Mouse (Mus musculus): ENCODE measurements at regions not wholly inside any gene's neighbourhood (a gene's known extent, or its start where the extent isn't known, plus 50 kb on each side); places are given as distances from the start of the nearest gene placed in this dataset.

GRCm38 (mm10) chr2:171677128-171677527 is 366.1 kb downstream of the Cbln4 start:
- Histone ChIP-seq H3K4me3 (no peak overlapping the region), H3K36me3 (ENCODE audit: control insufficient read depth, insufficient read depth) (no peaks in the 10 kb centered on the region), H3K27me3 (ENCODE audit: control insufficient read depth, insufficient read depth, insufficient read length) (no peaks in the 10 kb centered on the region), H3K79me2 (ENCODE audit: control insufficient read depth, insufficient read depth) (no peaks in the 10 kb centered on the region), H3K4me2 (ENCODE audit: low read depth) (no peak overlapping the region), H3ac (ENCODE audit: control insufficient read depth, insufficient read length) (no peak overlapping the region)
- no peak for TF ChIP-seq USF1 (IDR thresholded peaks at IDR 0.05; ENCODE audit: low read depth)
- no peak for TF ChIP-seq POLR2A (IDR thresholded peaks at IDR 0.05; ENCODE audit: insufficient read length, low read depth)
- no peak for TF ChIP-seq MAX (IDR thresholded peaks at IDR 0.05; ENCODE audit: low read depth)
- TF ChIP-seq POLR2AphosphoS2 (IDR thresholded peaks at IDR 0.05; ENCODE audit: insufficient read length, low read depth) = no peak
- TF ChIP-seq REST (IDR thresholded peaks at IDR 0.05; ENCODE audit: insufficient read depth, insufficient read length) = no peak

DNA sequence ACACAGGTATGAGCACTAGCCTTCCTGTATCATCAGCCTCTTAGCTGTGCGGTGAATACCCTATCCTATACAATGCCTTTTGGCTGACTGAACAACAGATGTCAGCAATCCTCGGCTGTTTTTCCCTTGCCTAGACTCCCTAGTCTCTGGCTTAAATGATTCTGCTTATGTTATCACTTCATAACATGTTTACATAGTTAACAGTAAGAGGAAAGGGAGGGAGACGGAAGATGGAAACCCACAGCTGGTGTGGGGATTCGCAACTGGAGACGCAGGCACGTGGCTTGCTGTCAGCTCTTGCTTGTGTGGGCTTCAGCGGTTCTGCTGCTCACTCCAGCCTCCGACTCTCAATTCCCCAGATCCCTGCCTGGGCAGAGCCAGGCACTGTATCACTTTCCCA is 367.2 kb downstream of the Cbln4 start:
- Histone ChIP-seq H3K4me2 (ENCODE audit: low read depth) (no peak overlapping the region), H3K4me3 (no peak overlapping the region), H3K79me2 (ENCODE audit: control insufficient read depth, insufficient read depth) (no peaks in the 10 kb centered on the region), H3K36me3 (ENCODE audit: control insufficient read depth, insufficient read depth) (no peaks in the 10 kb centered on the region), H3K27me3 (ENCODE audit: control insufficient read depth, insufficient read depth, insufficient read length) (no peaks in the 10 kb centered on the region), H3ac (ENCODE audit: control insufficient read depth, insufficient read length) (no peak overlapping the region)
- peak in 1 of 3 experiments; percentile 13 for TF ChIP-seq MYOD1 (IDR thresholded peaks at IDR 0.05; ENCODE audit: control insufficient read depth in 1 of 3, insufficient read length in 2 of 3, low read depth in 2 of 3)
- TF ChIP-seq TCF12 (IDR thresholded peaks at IDR 0.05; ENCODE audit: insufficient read depth, poor library complexity, severe bottlenecking) = no peak
- TF ChIP-seq MAX (IDR thresholded peaks at IDR 0.05; ENCODE audit: low read depth) = no peak
- TF ChIP-seq POLR2A (IDR thresholded peaks at IDR 0.05; ENCODE audit: insufficient read length, low read depth) = no peak
- no peak for TF ChIP-seq MYOG (IDR thresholded peaks at IDR 0.05; ENCODE audit: control insufficient read depth in 1 of 3, insufficient read depth in 1 of 3, insufficient read length in 2 of 3, low read depth in 2 of 3)
- TF ChIP-seq TCF3 (IDR thresholded peaks at IDR 0.05; ENCODE audit: insufficient read length, low read depth) = no peak
- no peak for TF ChIP-seq E2F4 (IDR thresholded peaks at IDR 0.05; ENCODE audit: insufficient read depth)

DNA sequence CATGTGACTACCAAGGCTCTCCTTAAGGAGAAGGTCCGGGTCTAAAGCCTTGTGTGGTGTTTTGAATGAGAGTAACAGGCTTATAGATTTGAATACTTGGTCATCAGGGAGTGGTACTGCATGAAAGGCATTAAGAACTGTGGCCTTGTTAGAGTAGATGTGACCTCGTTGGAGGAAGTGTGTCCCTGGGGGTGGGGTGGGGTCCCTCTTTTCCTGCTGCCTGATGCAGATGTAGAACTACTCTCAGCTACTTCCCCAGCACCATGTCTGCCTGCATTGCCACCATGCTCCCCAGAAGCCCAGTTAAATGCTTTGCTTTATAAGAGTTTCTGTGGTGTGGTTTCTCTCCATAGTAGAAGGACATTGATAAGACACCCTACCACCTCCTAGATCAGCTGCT is 367.9 kb downstream of the Cbln4 start:
- no peak overlapping the region for H3K4me3 ChIP-seq
- no peak overlapping the region for H3ac ChIP-seq (ENCODE audit: control insufficient read depth, insufficient read length)
- TF ChIP-seq CEBPB (IDR thresholded peaks at IDR 0.05; ENCODE audit: insufficient read depth, poor library complexity, severe bottlenecking) = no peak
- no peak for TF ChIP-seq USF1 (IDR thresholded peaks at IDR 0.05; ENCODE audit: low read depth)
- TF ChIP-seq MYOG (IDR thresholded peaks at IDR 0.05; ENCODE audit: control insufficient read depth in 1 of 3, insufficient read depth in 1 of 3, insufficient read length in 2 of 3, low read depth in 2 of 3) = no peak
- no peak for TF ChIP-seq TCF3 (IDR thresholded peaks at IDR 0.05; ENCODE audit: insufficient read length, low read depth)
- no peak for TF ChIP-seq POLR2AphosphoS2 (IDR thresholded peaks at IDR 0.05; ENCODE audit: insufficient read length, low read depth)
- TF ChIP-seq MYOD1 (IDR thresholded peaks at IDR 0.05; ENCODE audit: control insufficient read depth in 1 of 3, insufficient read length in 2 of 3, low read depth in 2 of 3) = no peak
- TF ChIP-seq TCF12 (IDR thresholded peaks at IDR 0.05; ENCODE audit: insufficient read depth, poor library complexity, severe bottlenecking) = no peak
- no peak for TF ChIP-seq POLR2A (IDR thresholded peaks at IDR 0.05; ENCODE audit: insufficient read length, low read depth)
- TF ChIP-seq E2F4 (IDR thresholded peaks at IDR 0.05; ENCODE audit: insufficient read depth) = no peak
- no peak for TF ChIP-seq REST (IDR thresholded peaks at IDR 0.05; ENCODE audit: insufficient read depth, insufficient read length)
- TF ChIP-seq MAX (IDR thresholded peaks at IDR 0.05; ENCODE audit: low read depth) = no peak
- TF ChIP-seq SRF (IDR thresholded peaks at IDR 0.05; ENCODE audit: control insufficient read depth, insufficient read length, low read depth) = no peak
- no peaks in the 10 kb centered on the region for H3K36me3 ChIP-seq (ENCODE audit: control insufficient read depth, insufficient read depth)
- H3K4me2 ChIP-seq (ENCODE audit: low read depth) = no peak overlapping the region
- no peaks in the 10 kb centered on the region for H3K79me2 ChIP-seq (ENCODE audit: control insufficient read depth, insufficient read depth)
- no peaks in the 10 kb centered on the region for H3K27me3 ChIP-seq (ENCODE audit: control insufficient read depth, insufficient read depth, insufficient read length)

- Histone ChIP-seq H3K4me2 (ENCODE audit: low read depth) (no peak overlapping the region), H3K36me3 (ENCODE audit: control insufficient read depth, insufficient read depth) (no peaks in the 10 kb centered on the region), H3K79me2 (ENCODE audit: control insufficient read depth, insufficient read depth) (no peaks in the 10 kb centered on the region), H3ac (ENCODE audit: control insufficient read depth, insufficient read length) (no peak overlapping the region), H3K4me3 (no peak overlapping the region), H3K27me3 (ENCODE audit: control insufficient read depth, insufficient read depth, insufficient read length) (no peaks in the 10 kb centered on the region)
- TF ChIP-seq SRF (IDR thresholded peaks at IDR 0.05; ENCODE audit: control insufficient read depth, insufficient read length, low read depth) = no peak
These were observed 372.2 kb downstream of the Cbln4 start for GRCm38 (mm10) chr2:171670945-171671547.

GRCm38 (mm10) chr2:171668791-171669645 is 374.2 kb downstream of the Cbln4 start:
- Histone ChIP-seq H3K79me2 (ENCODE audit: control insufficient read depth, insufficient read depth) (no peaks in the 10 kb centered on the region), H3K4me3 (no peak overlapping the region), H3K4me2 (ENCODE audit: low read depth) (no peak overlapping the region), H3K36me3 (ENCODE audit: control insufficient read depth, insufficient read depth) (no peaks in the 10 kb centered on the region), H3K27me3 (ENCODE audit: control insufficient read depth, insufficient read depth, insufficient read length) (no peaks in the 10 kb centered on the region), H3ac (ENCODE audit: control insufficient read depth, insufficient read length) (no peak overlapping the region)
- no peak for TF ChIP-seq MYOG (IDR thresholded peaks at IDR 0.05; ENCODE audit: control insufficient read depth in 1 of 3, insufficient read depth in 1 of 3, insufficient read length in 2 of 3, low read depth in 2 of 3)
- TF ChIP-seq E2F4 (IDR thresholded peaks at IDR 0.05; ENCODE audit: insufficient read depth) = no peak
- no peak for TF ChIP-seq TCF12 (IDR thresholded peaks at IDR 0.05; ENCODE audit: insufficient read depth, poor library complexity, severe bottlenecking)
- no peak for TF ChIP-seq MAX (IDR thresholded peaks at IDR 0.05; ENCODE audit: low read depth)
- TF ChIP-seq POLR2A (IDR thresholded peaks at IDR 0.05; ENCODE audit: insufficient read length, low read depth) = no peak
- no peak for TF ChIP-seq POLR2AphosphoS2 (IDR thresholded peaks at IDR 0.05; ENCODE audit: insufficient read length, low read depth)
- no peak for TF ChIP-seq MYOD1 (IDR thresholded peaks at IDR 0.05; ENCODE audit: control insufficient read depth in 1 of 3, insufficient read length in 2 of 3, low read depth in 2 of 3)
- TF ChIP-seq TCF3 (IDR thresholded peaks at IDR 0.05; ENCODE audit: insufficient read length, low read depth) = no peak
- no peak for TF ChIP-seq SRF (IDR thresholded peaks at IDR 0.05; ENCODE audit: control insufficient read depth, insufficient read length, low read depth)
- TF ChIP-seq USF1 (IDR thresholded peaks at IDR 0.05; ENCODE audit: low read depth) = no peak
- no peak for TF ChIP-seq CEBPB (IDR thresholded peaks at IDR 0.05; ENCODE audit: insufficient read depth, poor library complexity, severe bottlenecking)
- TF ChIP-seq REST (IDR thresholded peaks at IDR 0.05; ENCODE audit: insufficient read depth, insufficient read length) = no peak

Data from myocyte (in vitro differentiated cells).